Mouse (Mus musculus) liver, embryonic 14.5 days (tissue): ENCODE results near the gene Rbm33. TPM values are rescaled to one million over a fixed set of nuclear protein-coding genes. Genes with fewer than 3 reads are reported as not detected.

ENCODE experiments used
- ATAC-seq: fragments of 200-750 bp; cut with Nextera tagmentation; 2 replicates; pipeline ENCODE4 v1.8.0; 2017; ENCODE audit warnings: moderate number of reproducible peaks, mild to moderate bottlenecking, moderate library complexity; ENCODE audit not compliant: insufficient read depth
- DNase-seq, 3 experiments: peaks; one replicate each; pipeline ENCODE4 v3.0.0-alpha.2; 2012 to 2013; ENCODE audit warnings: low read depth in 3 of 3, low spot score in 3 of 3
- H3K27ac ChIP-seq: fragments of 300-500 bp; sonication (generic); 2 replicates; pipeline ENCODE4 v1.5.1; 2014; ENCODE audit warnings: moderate library complexity, mild to moderate bottlenecking, control low read depth, inconsistent platforms
- H3K27me3 ChIP-seq: fragments of 300-500 bp; sonication (generic); 2 replicates; pipeline ENCODE4 v1.6.1; 2014; ENCODE audit warnings: mild to moderate bottlenecking, low read length, moderate library complexity; ENCODE audit not compliant: control insufficient read depth, insufficient read depth
- H3K36me3 ChIP-seq: fragments of 300-500 bp; sonication (generic); replicated peaks from 2 replicates; pipeline ENCODE4 v1.6.1; 2014; ENCODE audit warnings: low read depth; ENCODE audit not compliant: control insufficient read depth, insufficient read depth
- H3K4me1 ChIP-seq, 2 experiments: fragments of 200-500 bp in 1 of 2; fragments of 300-500 bp in 1 of 2; sonication (generic) in 1 of 2; replicated peaks; 2 replicates each; pipeline ENCODE4 v1.6.1; 2012 to 2014; ENCODE audit warnings: antibody characterized with exemption in 1 of 2, inconsistent platforms in 1 of 2, low read length in 1 of 2; ENCODE audit not compliant: control insufficient read depth in 2 of 2, insufficient read depth in 2 of 2
- H3K4me2 ChIP-seq: fragments of 300-500 bp; sonication (generic); 2 replicates; pipeline ENCODE4 v1.6.1; 2014; ENCODE audit warnings: low read depth, mild to moderate bottlenecking, control low read depth, moderate library complexity
- H3K4me3 ChIP-seq, 2 experiments: fragments of 200-500 bp in 1 of 2; fragments of 300-500 bp in 1 of 2; sonication (generic) in 1 of 2; 2 replicates each; pipeline ENCODE4 v1.5.1; 2012 to 2014; ENCODE audit warnings: low read depth in 2 of 2, low read length in 2 of 2, mild to moderate bottlenecking in 2 of 2, control low read depth in 1 of 2, inconsistent platforms in 1 of 2, moderate library complexity in 1 of 2; ENCODE audit not compliant: insufficient read depth in 1 of 2
- H3K9ac ChIP-seq: fragments of 300-500 bp; sonication (generic); replicated peaks from 2 replicates; pipeline ENCODE4 v1.6.1; 2014; ENCODE audit warnings: mild to moderate bottlenecking, control low read depth, moderate library complexity
- H3K9me3 ChIP-seq: fragments of 300-500 bp; sonication (generic); 2 replicates; pipeline ENCODE4 v1.6.1; 2016; ENCODE audit warnings: low read length, mixed read lengths; ENCODE audit not compliant: control insufficient read depth
- CTCF ChIP-seq: IDR thresholded peaks from 2 replicates; pipeline ENCODE4 v1.5.1; 2016; ENCODE audit warnings: antibody characterized with exemption, low read depth, control low read depth
- EP300 ChIP-seq: IDR thresholded peaks from 2 replicates; pipeline ENCODE4 v1.6.1; 2016; ENCODE audit warnings: antibody characterized with exemption, low read depth
- WGBS: fragments of 180-500 bp; shearing (Covaris S2); extraction: QIAGEN DNeasy Blood & Tissue Kit; methylation state at CpG from one replicate; pipeline ENCODE4 v1.1.7; 2014; ENCODE audit not compliant: insufficient replicate concordance; 5-methylcytosine and 5-hydroxymethylcytosine counted together
- polyA plus RNA-seq, 2 experiments: library from polyadenylated mRNA; depleted of rRNA in 1 of 2; stranded (reverse) in 1 of 2; unstranded in 1 of 2; fragments of >200 nt; fragmentation: Nextera tagmentation in 1 of 2; extraction: Ambion mirVana in 1 of 2; gene quantifications; 2 replicates each; pipeline versions ENCODE4 v1.2.1 to v1.2.3; 2012 to 2014

The Rbm33 gene
- polyA plus RNA-seq, 2 experiments, result 7.1 to 9.7 TPM

- no peak overlapping the region for H3K9ac ChIP-seq
- DNase-seq (peak in 1 of 3 experiments; percentile 6), ATAC-seq (no peak)
- no peak overlapping the region for H3K4me2 ChIP-seq
- WGBS, result 35% methylated on average over 1 of the region's 1 CpGs
- no peak overlapping the region for H3K4me3 ChIP-seq
- H3K9me3 ChIP-seq, result no peaks in the 10 kb centered on the region
- H3K27ac ChIP-seq, result no peak overlapping the region
- peaks cover 28% of the 10 kb centered on the region for H3K36me3 ChIP-seq
- no peaks in the 10 kb centered on the region for H3K4me1 ChIP-seq
- no peaks in the 10 kb centered on the region for H3K27me3 ChIP-seq
- peak; percentile 31; the same call in 1 of the 2 replicates for TF ChIP-seq EP300
- TF ChIP-seq CTCF, result no peak
These were observed 55.3 kb downstream of the Rbm33 start for GRCm38 (mm10) chr5:28372172-28372664.

DNA sequence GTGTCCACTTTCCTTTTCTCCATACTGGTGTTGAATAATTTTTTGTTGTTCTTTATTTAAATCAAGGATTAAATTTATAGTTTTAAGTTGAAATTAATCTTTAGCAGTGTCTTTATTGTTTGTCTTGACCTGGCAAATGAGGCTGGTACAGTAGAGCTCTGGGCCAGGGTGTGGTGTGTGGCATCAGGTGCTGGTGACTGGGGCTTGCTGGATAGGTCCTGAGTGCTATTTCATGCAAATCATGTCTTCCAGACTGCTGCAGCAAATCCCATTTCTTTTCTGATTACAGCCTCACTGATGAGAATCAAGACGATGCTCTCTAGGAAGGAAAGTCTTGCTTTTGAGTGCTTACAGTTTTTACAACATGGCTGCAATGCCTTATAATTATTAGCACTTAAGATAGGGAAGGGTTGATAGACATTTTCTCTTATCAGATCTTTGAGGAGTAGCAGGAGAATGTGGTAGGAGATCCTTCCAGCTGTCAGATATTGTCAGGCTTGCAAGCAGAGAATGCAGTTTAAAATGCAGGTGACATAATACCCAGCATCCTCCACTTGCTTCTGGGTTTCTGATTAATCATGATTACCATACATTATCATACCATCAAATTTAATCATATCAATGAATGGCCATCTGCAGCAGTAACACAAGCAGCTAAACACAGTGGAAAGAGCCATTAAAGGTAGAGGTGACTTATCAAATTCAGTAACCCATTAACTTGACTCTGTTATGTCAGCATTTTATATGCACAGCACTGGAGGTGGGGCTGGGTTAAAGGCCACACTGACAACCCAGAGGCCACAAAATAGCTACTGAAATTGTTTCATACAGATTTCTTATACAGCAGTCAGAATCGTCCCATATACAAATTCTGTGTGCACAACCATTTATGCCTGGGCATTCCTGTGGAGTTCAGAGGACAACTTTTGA lies 56.8 kb downstream of the Rbm33 start:
- Histone ChIP-seq H3K9ac (no peak overlapping the region), H3K27me3 (no peaks in the 10 kb centered on the region), H3K9me3 (no peaks in the 10 kb centered on the region), H3K4me3 (no peak overlapping the region), H3K4me1 (no peaks in the 10 kb centered on the region), H3K36me3 (peaks cover 25% of the 10 kb centered on the region), H3K27ac (no peak overlapping the region), H3K4me2 (no peak overlapping the region)
- WGBS, result 74% methylated on average over 2 of the region's 2 CpGs
- ATAC-seq (no peak), DNase-seq (no peak)
- TF ChIP-seq EP300, result no peak
- TF ChIP-seq CTCF, result no peak

DNA sequence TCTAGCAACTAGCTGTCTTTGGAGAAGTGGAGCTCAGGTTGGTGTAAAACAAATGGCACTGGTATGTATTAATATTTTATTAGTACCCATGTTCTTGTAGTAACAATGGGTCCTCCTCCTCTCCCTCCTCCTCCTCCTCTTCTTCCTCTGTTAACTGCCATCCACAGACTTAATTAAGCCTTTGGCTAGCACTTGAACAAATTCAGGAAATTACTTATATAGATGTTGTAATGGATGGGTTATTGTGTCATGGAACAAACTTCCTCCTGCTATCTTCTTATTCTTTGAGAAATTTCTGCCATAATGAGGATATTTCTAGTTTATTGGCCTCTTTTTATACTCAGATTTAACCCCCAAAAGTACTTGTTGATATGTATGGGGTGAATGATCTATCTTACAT lies 60.4 kb downstream of the Rbm33 start:
- no peaks in the 10 kb centered on the region for H3K9me3 ChIP-seq
- TF ChIP-seq CTCF, result no peak

GRCm38 (mm10) chr5:28382289-28382688 lies 65.4 kb downstream of the Rbm33 start:
- peaks cover 24% of the 10 kb centered on the region for H3K36me3 ChIP-seq
- no peak overlapping the region for H3K4me2 ChIP-seq
- no peak overlapping the region for H3K4me3 ChIP-seq
- H3K27me3 ChIP-seq, result no peaks in the 10 kb centered on the region
- no peak for TF ChIP-seq EP300
- no peak for TF ChIP-seq CTCF
- no peaks in the 10 kb centered on the region for H3K9me3 ChIP-seq
- H3K4me1 ChIP-seq, result no peaks in the 10 kb centered on the region
- ATAC-seq (no peak), DNase-seq (no peak)
- WGBS, result 80% methylated on average over 1 of the region's 1 CpGs
- H3K27ac ChIP-seq, result no peak overlapping the region
- H3K9ac ChIP-seq, result no peak overlapping the region

More for the DNA sequence above, 60.4 kb downstream of the Rbm33 start:
- no peak for ATAC-seq
- no peaks in the 10 kb centered on the region for H3K27me3 ChIP-seq
- no peak overlapping the region for H3K27ac ChIP-seq
- peaks cover 19% of the 10 kb centered on the region for H3K36me3 ChIP-seq
- H3K9ac ChIP-seq, result no peak overlapping the region
- no peaks in the 10 kb centered on the region for H3K4me1 ChIP-seq
- H3K4me3 ChIP-seq, result no peak overlapping the region
- DNase-seq, result no peak
- H3K4me2 ChIP-seq, result no peak overlapping the region

DNA sequence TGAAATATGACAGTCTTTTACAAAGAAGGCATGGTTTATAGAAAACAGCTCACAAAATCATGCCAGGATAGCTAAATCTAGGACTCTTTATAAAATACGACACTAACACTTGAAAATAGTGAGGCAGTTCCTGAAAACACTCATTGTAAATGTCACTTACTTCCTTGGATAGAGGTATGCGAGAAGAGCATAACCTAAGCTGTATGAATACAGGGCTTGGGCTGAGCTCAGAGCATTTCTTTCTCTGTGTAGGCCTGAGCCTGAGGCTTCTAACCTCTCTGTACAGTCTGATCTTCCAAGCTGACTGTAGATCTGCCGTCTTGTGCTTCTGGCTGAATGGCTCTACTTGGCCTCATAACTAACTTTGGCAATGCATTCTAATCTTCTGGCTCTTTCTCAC lies 69.9 kb downstream of the Rbm33 start:
- 93% methylated on average over 3 of the region's 3 CpGs for WGBS
- no peak overlapping the region for H3K4me3 ChIP-seq
- H3K27ac ChIP-seq, result no peak overlapping the region
- no peak overlapping the region for H3K9ac ChIP-seq
- no peak overlapping the region for H3K4me2 ChIP-seq
- TF ChIP-seq CTCF (no peak), EP300 (no peak)
- no peaks in the 10 kb centered on the region for H3K4me1 ChIP-seq
- H3K36me3 ChIP-seq, result peaks cover 52% of the 10 kb centered on the region
- no peaks in the 10 kb centered on the region for H3K27me3 ChIP-seq
- no peak for DNase-seq
- no peaks in the 10 kb centered on the region for H3K9me3 ChIP-seq
- ATAC-seq, result no peak
